Mouse (Mus musculus) kidney, embryonic 14.5 days (tissue): ENCODE results near the gene Sirt1. TPM values are rescaled to one million over a fixed set of nuclear protein-coding genes. Genes with fewer than 3 reads are reported as not detected.
"Not testable (repeated sequence)": the region's sequence is repeated elsewhere in the genome, so short reads cannot be mapped to it uniquely, and the experiment has no call there.

ENCODE experiments used
- ATAC-seq: fragments of 200-750 bp; cut with Nextera tagmentation; 2 replicates; pipeline ENCODE4 v1.8.0; 2017; ENCODE audit warnings: moderate number of reproducible peaks, mild to moderate bottlenecking, moderate TSS enrichment, moderate library complexity; ENCODE audit not compliant: low FRiP score, low TSS enrichment
- H3K27ac ChIP-seq: fragments of 300-500 bp; sonication (generic); 2 replicates; pipeline ENCODE4 v1.5.1; 2014; ENCODE audit warnings: low read depth, mild to moderate bottlenecking, low read length, moderate library complexity, mixed read lengths
- H3K27me3 ChIP-seq: fragments of 300-500 bp; sonication (generic); 2 replicates; pipeline ENCODE4 v1.6.1; 2014; ENCODE audit warnings: mild to moderate bottlenecking, low read length; ENCODE audit not compliant: control insufficient read depth, insufficient read depth
- H3K36me3 ChIP-seq: fragments of 300-500 bp; sonication (generic); 2 replicates; pipeline ENCODE4 v1.6.1; 2014; ENCODE audit warnings: low read length, mixed read lengths; ENCODE audit not compliant: control insufficient read depth, insufficient read depth
- H3K4me1 ChIP-seq: fragments of 300-500 bp; sonication (generic); 2 replicates; pipeline ENCODE4 v1.6.1; 2014; ENCODE audit warnings: low read length, mixed read lengths; ENCODE audit not compliant: control insufficient read depth, insufficient read depth
- H3K4me2 ChIP-seq: fragments of 300-500 bp; sonication (generic); replicated peaks from 2 replicates; pipeline ENCODE4 v1.6.1; 2014; ENCODE audit warnings: low read depth, mild to moderate bottlenecking, low read length
- H3K4me3 ChIP-seq: fragments of 300-500 bp; sonication (generic); 2 replicates; pipeline ENCODE4 v1.5.1; 2014; ENCODE audit warnings: mild to moderate bottlenecking, low read length
- H3K9ac ChIP-seq: fragments of 300-500 bp; sonication (generic); 2 replicates; pipeline ENCODE4 v1.6.1; 2014; ENCODE audit warnings: low read depth, mild to moderate bottlenecking, low read length, moderate library complexity
- H3K9me3 ChIP-seq: fragments of 300-500 bp; sonication (generic); 2 replicates; pipeline ENCODE4 v1.6.1; 2016; ENCODE audit warnings: low read length; ENCODE audit not compliant: control insufficient read depth
- WGBS: fragments of 180-500 bp; shearing (Covaris S2); extraction: QIAGEN DNeasy Blood & Tissue Kit; methylation state at CpG from one replicate; pipeline ENCODE4 v1.1.7; 2014; 5-methylcytosine and 5-hydroxymethylcytosine counted together
- polyA plus RNA-seq: library from polyadenylated mRNA; unstranded; fragments of >200 nt; fragmentation: Nextera tagmentation; extraction: Ambion mirVana; gene quantifications from 2 replicates; pipeline ENCODE4 v1.2.1, GENCODE M21; 2014

The Sirt1 gene
- polyA plus RNA-seq, 1 experiment from 2014 or later = 10.7 TPM

DNA sequence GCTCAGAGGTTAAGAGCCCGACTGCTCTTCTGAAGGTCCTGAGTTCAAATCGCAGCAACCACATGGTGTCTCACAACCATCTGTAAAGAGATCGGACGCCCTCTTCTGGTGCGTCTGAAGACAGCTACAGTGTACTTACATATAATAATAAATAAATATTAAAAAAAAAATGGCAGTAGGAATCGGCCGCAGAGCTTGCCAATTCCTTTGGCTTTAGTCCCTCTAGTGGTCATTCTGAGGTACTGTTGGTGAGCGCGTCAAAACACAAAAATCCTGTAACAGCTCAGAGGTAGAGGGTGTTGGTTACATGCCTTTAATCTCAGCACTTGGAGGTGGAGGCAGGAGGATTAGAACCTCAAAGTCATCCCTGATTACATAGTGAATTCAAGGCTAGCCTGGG, 4.0 kb downstream of the Sirt1 start:
- 20% methylated on average over 9 of the region's 9 CpGs for WGBS
- H3K4me2 ChIP-seq = no peak overlapping the region
- no peak overlapping the region for H3K4me3 ChIP-seq
- no peaks in the 10 kb centered on the region for H3K36me3 ChIP-seq
- H3K4me1 ChIP-seq = no peaks in the 10 kb centered on the region
- H3K27me3 ChIP-seq = no peaks in the 10 kb centered on the region
- no peak overlapping the region for H3K9ac ChIP-seq
- no peaks in the 10 kb centered on the region for H3K9me3 ChIP-seq
- no peak overlapping the region for H3K27ac ChIP-seq
- 0 out of 2 replicates have a peak, but pooled peaks have one; percentile 24 for ATAC-seq

GRCm38 (mm10) chr10:63376303-63376702, 5.2 kb downstream of the Sirt1 start:
- H3K4me1 ChIP-seq = no peaks in the 10 kb centered on the region
- H3K4me2 ChIP-seq = no peak overlapping the region
- H3K36me3 ChIP-seq = no peaks in the 10 kb centered on the region
- no peak overlapping the region for H3K9ac ChIP-seq
- H3K9me3 ChIP-seq = no peaks in the 10 kb centered on the region
- H3K27ac ChIP-seq = no peak overlapping the region
- H3K4me3 ChIP-seq = no peak overlapping the region
- no peaks in the 10 kb centered on the region for H3K27me3 ChIP-seq
- 83% methylated on average over 5 of the region's 5 CpGs for WGBS
- ATAC-seq = no peak

- H3K27ac ChIP-seq = no peak overlapping the region
- H3K4me2 ChIP-seq = no peak overlapping the region
- no peak overlapping the region for H3K9ac ChIP-seq
- ATAC-seq = no peak
- no peak overlapping the region for H3K4me3 ChIP-seq
- H3K36me3 ChIP-seq = no peaks in the 10 kb centered on the region
- no peaks in the 10 kb centered on the region for H3K9me3 ChIP-seq
- H3K4me1 ChIP-seq = no peaks in the 10 kb centered on the region
- no peaks in the 10 kb centered on the region for H3K27me3 ChIP-seq
- 86% methylated on average over 3 of the region's 3 CpGs for WGBS
Observed at GRCm38 (mm10) chr10:63368041-63368440, 13.5 kb downstream of the Sirt1 start.

- no peaks in the 10 kb centered on the region for H3K9me3 ChIP-seq
- H3K4me2 ChIP-seq = no peak overlapping the region
- no peaks in the 10 kb centered on the region for H3K27me3 ChIP-seq
- ATAC-seq = no peak
- no peaks in the 10 kb centered on the region for H3K4me1 ChIP-seq
- 77% methylated on average over 6 of the region's 6 CpGs for WGBS
- H3K9ac ChIP-seq = no peak overlapping the region
- no peaks in the 10 kb centered on the region for H3K36me3 ChIP-seq
- no peak overlapping the region for H3K4me3 ChIP-seq
- H3K27ac ChIP-seq = no peak overlapping the region
Observed at GRCm38 (mm10) chr10:63367386-63367785, 14.1 kb downstream of the Sirt1 start.

GRCm38 (mm10) chr10:63365918-63366455, 15.5 kb downstream of the Sirt1 start:
- no peaks in the 10 kb centered on the region for H3K4me1 ChIP-seq
- H3K4me3 ChIP-seq = no peak overlapping the region
- H3K9ac ChIP-seq = no peak overlapping the region
- no peaks in the 10 kb centered on the region for H3K9me3 ChIP-seq
- ATAC-seq = no peak
- H3K4me2 ChIP-seq = no peak overlapping the region
- no peaks in the 10 kb centered on the region for H3K27me3 ChIP-seq
- 61% methylated on average over 7 of the region's 7 CpGs for WGBS
- H3K27ac ChIP-seq = no peak overlapping the region
- H3K36me3 ChIP-seq = no peaks in the 10 kb centered on the region

DNA sequence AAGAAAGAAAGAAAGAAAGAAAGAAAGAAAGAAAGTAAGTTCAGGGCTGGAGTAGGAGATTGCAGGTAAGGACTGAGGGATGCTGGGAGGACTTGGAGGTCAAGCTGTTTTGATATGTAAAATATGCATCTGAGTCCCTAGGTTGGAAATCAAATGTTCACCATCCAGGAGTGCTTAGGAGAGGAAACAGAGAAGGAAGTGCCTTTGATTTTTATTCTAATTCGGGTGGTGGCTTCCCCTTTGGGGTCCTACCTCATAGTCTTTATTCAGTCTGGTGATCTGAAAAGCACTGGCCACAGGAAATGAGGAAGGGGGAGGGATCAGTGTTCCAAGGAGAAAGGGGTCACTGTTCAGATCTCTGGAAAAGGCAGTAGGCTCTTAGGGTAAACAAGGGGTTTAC, 21.0 kb downstream of the Sirt1 start:
- Histone ChIP-seq H3K4me3 (no peak overlapping the region), H3K36me3 (no peaks in the 10 kb centered on the region), H3K4me2 (no peak overlapping the region), H3K4me1 (no peaks in the 10 kb centered on the region), H3K27me3 (no peaks in the 10 kb centered on the region), H3K27ac (no peak overlapping the region), H3K9me3 (0 out of 2 replicates have a peak, but pooled peaks cover 2% of the 10 kb centered on the region), H3K9ac (no peak overlapping the region)
- WGBS = 68% methylated on average over 1 of the region's 1 CpGs
- ATAC-seq = no peak

DNA sequence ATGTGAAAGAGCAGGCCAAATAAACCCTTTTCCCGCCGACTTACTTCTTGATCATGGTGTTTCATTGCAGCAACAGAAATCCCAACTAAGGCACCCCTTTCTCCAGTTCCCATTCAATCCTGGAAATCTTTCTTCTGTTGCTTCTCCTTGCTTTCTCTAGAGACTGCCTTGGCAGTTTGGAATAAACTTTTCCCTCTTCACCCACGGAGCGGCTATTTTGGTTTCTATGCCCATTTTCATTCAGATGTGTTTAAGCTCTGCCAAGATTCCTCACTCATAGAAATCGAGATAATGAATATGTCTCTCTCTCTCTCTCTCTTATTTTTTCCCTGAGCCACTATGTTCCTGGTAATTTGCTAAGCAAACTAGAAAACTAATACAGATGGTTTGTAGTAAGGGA, 29.4 kb downstream of the Sirt1 start:
- Histone ChIP-seq H3K9ac (no peak overlapping the region), H3K4me1 (no peaks in the 10 kb centered on the region), H3K9me3 (0 out of 2 replicates have a peak, but pooled peaks cover 2% of the 10 kb centered on the region), H3K4me3 (no peak overlapping the region), H3K27ac (no peak overlapping the region), H3K27me3 (no peaks in the 10 kb centered on the region), H3K4me2 (no peak overlapping the region), H3K36me3 (no peaks in the 10 kb centered on the region)
- 90% methylated on average over 5 of the region's 5 CpGs for WGBS
- no peak for ATAC-seq

- not testable (repeated sequence) for H3K27ac ChIP-seq, H3K4me3 ChIP-seq, H3K36me3 ChIP-seq, H3K9ac ChIP-seq, H3K9me3 ChIP-seq, H3K4me2 ChIP-seq, ATAC-seq, H3K27me3 ChIP-seq, H3K4me1 ChIP-seq
- WGBS = 86% methylated on average over 7 of the region's 7 CpGs
Observed at GRCm38 (mm10) chr10:63351099-63351498, 30.4 kb downstream of the Sirt1 start.

DNA sequence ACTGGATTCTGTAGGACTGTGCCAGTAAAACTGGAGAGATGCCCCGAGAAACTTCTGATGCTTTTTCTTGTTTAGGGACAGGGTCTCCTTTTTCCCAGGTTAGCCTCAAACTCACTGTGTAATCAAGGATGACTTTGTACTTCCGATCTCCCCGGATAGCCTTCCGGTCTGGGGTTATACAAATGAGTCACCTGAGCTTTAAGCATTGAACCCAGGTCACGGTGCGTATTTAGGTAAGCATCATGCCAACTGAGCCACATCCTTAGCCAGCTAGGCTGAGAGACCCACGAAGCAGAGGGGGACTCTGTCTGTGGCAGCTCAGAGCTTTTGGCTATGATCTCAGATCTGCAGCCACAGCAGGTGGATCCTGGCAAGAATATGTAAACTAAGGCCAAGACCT, 30.8 kb downstream of the Sirt1 start:
- no peaks in the 10 kb centered on the region for H3K36me3 ChIP-seq
- H3K4me2 ChIP-seq = no peak overlapping the region
- H3K9me3 ChIP-seq = no peaks in the 10 kb centered on the region
- no peaks in the 10 kb centered on the region for H3K27me3 ChIP-seq
- no peak overlapping the region for H3K4me3 ChIP-seq
- ATAC-seq = no peak
- H3K9ac ChIP-seq = no peak overlapping the region
- H3K4me1 ChIP-seq = no peaks in the 10 kb centered on the region
- 82% methylated on average over 7 of the region's 7 CpGs for WGBS
- H3K27ac ChIP-seq = no peak overlapping the region
